Mouse (Mus musculus) hindbrain, embryonic 13.5 days (tissue): Measurements from ENCODE around the gene Traf7. TPM values are rescaled to one million over a fixed set of nuclear protein-coding genes. Genes with fewer than 3 reads are reported as not detected.

Source experiments
- ATAC-seq: fragments of 200-750 bp; cut with Nextera tagmentation; 2 replicates; pipeline ENCODE4 v1.8.0; 2017; ENCODE audit warnings: moderate TSS enrichment; ENCODE audit not compliant: low FRiP score
- H3K27ac ChIP-seq: fragments of 300-500 bp; sonication (generic); 2 replicates; pipeline ENCODE4 v1.5.1; 2015; ENCODE audit warnings: inconsistent platforms, mild to moderate bottlenecking, moderate library complexity
- H3K27me3 ChIP-seq: fragments of 300-500 bp; sonication (generic); 2 replicates; pipeline ENCODE4 v1.6.1; 2015; ENCODE audit warnings: mild to moderate bottlenecking, inconsistent platforms
- H3K36me3 ChIP-seq: fragments of 300-500 bp; sonication (generic); 2 replicates; pipeline ENCODE4 v1.6.1; 2015; ENCODE audit warnings: mild to moderate bottlenecking, inconsistent platforms
- H3K4me1 ChIP-seq: fragments of 300-500 bp; sonication (generic); replicated peaks from 2 replicates; pipeline ENCODE4 v1.6.1; 2015; ENCODE audit warnings: inconsistent platforms
- H3K4me2 ChIP-seq: fragments of 300-500 bp; sonication (generic); 2 replicates; pipeline ENCODE4 v1.6.1; 2015; ENCODE audit warnings: inconsistent platforms, mild to moderate bottlenecking, moderate library complexity
- H3K4me3 ChIP-seq: fragments of 300-500 bp; sonication (generic); 2 replicates; pipeline ENCODE4 v1.5.1; 2015; ENCODE audit warnings: mild to moderate bottlenecking, inconsistent platforms
- H3K9ac ChIP-seq: fragments of 300-500 bp; sonication (generic); 2 replicates; pipeline ENCODE4 v1.6.1; 2015; ENCODE audit warnings: mild to moderate bottlenecking, inconsistent platforms
- H3K9me3 ChIP-seq: fragments of 300-500 bp; sonication (generic); 2 replicates; pipeline ENCODE4 v1.6.1; 2016; ENCODE audit warnings: inconsistent platforms
- WGBS: fragments of 180-500 bp; shearing (Covaris S2); methylation state at CpG from one replicate; pipeline ENCODE4 v1.1.7; 2015; 5-methylcytosine and 5-hydroxymethylcytosine counted together
- polyA plus RNA-seq: library from polyadenylated mRNA; unstranded; fragments of >200 nt; fragmentation: Nextera tagmentation; extraction: Ambion mirVana; gene quantifications from 2 replicates; pipeline ENCODE4 v1.2.1, GENCODE M21; 2015

The Traf7 gene
- polyA plus RNA-seq, 1 experiment from 2014 or later, result 89.9 TPM

DNA sequence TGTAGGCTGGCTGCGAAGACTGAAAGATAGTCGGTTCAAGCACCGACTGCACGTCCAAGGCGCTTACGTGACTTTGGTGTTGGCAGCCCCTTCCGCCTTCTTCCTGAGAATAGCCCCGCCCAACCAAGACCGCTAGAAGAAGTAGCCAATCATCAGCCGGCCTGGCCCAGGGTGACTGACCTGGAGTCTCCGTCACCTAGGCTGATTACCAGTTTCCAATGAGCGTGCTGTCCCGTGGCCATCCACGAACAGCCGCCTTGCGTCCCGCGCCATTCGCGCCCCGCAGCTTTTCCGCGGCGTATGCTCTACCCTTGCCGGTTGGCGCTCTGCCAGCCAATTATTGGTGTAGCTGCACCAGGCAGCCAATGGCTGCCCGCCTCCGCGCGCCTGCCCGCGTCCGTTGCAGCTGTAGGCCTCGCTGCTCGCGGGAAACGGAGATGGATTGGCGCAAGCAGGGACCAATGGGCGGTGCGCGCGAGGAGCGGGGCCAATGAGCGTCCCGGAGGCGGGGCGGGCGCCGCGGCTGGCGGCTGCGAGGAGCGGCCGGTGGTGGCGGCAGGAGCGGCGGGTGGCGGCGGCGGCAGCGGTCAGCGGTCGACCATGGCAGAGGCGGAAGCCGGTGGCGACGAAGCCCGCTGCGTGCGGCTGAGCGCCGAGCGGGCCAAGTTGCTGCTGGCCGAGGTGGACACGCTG is 57.7 kb downstream of the Traf7 start, which contains the start of the genes E4f1 and Pgp:
Gene E4f1 (minus strand): TSS at position 404 of the 693 bp plus-strand sequence.
Gene Pgp (plus strand): TSS at position 483 of the 693 bp plus-strand sequence.
- no peaks in the 10 kb centered on the region for H3K27me3 ChIP-seq
- H3K4me1 ChIP-seq, result peaks cover 40% of the 10 kb centered on the region
- under 1% methylated on average over 66 of the region's 75 CpGs for WGBS

DNA sequence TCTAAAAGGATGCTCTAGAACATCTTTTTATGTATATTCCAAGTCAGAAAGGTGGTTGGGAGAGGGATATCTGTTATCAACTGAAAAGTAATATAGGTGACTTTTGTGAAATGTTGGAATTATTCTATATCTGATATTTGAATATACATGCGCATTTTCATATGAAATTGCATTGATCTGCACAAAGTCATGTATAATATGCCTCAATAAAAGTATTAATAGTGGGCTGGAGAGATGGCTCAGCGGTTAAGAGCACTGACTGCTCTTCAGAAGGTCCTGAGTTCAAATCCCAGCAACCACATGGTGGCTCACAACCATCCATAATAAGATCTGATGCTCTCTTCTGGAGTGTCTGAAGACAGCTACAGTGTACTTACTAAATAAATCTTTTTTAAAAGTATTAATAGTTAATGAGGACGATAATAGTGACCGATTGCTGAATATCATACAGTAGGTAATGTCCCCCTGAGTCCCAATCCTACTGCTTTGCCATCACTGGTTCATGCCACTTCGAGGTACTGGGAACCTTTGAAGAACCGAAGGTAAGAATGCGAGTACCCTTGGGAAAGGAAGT is 58.3 kb downstream of the Traf7 start:
- peak overlapping the region; percentile 100 for H3K4me2 ChIP-seq
- peaks cover 37% of the 10 kb centered on the region for H3K4me1 ChIP-seq
- no peaks in the 10 kb centered on the region for H3K9me3 ChIP-seq
- H3K27ac ChIP-seq, result peak overlapping the region; percentile 92
- peaks cover 10% of the 10 kb centered on the region for H3K36me3 ChIP-seq
- H3K4me3 ChIP-seq, result peak overlapping the region; percentile 79
- no peak for ATAC-seq
- 18% methylated on average over 7 of the region's 7 CpGs for WGBS
- peak overlapping the region; percentile 96 for H3K9ac ChIP-seq
- H3K27me3 ChIP-seq, result no peaks in the 10 kb centered on the region

More for the DNA sequence above, 57.7 kb downstream of the Traf7 start, which contains the start of the genes E4f1 and Pgp:
- peak within 1 kb of the TSS; percentile 100 for H3K4me2 ChIP-seq
- peaks cover 16% of the 10 kb centered on the region for H3K36me3 ChIP-seq
- no peaks in the 10 kb centered on the region for H3K9me3 ChIP-seq
- peak; percentile 96 for ATAC-seq
- peak within 1 kb of the TSS; percentile 79 for H3K4me3 ChIP-seq
- H3K9ac ChIP-seq, result peak within 1 kb of the TSS; percentile 96
- H3K27ac ChIP-seq, result peak within 1 kb of the TSS; percentile 92

DNA sequence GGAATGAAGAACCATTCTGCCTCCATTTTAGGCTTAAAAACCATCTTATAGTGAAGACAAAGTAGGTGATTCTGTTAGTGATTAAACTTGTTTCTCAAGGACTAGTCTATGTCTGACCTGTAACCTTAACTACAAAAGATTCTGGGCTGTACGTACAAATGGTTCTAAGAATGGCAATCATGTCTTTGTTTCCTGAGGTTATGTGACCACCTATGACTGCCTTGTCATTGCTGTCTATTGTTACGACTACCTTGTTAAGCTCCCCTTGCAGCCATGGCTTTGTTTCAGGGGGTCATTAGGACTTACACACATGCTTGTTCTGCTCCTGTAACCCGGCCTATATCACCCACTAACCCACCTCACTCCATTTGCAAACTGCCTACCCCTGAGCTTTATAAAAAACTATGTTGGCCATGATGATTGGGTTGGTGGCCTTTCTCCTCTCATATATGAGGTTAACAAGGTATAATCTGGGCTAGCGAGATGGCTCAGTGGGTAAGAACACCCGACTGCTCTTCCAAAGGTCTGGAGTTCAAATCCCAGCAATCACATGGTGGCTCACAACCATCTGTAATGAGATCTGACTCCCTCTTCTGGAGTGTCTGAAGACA is 59.0 kb downstream of the Traf7 start:
- no peak overlapping the region for H3K4me2 ChIP-seq
- peaks cover 3% of the 10 kb centered on the region for H3K36me3 ChIP-seq
- H3K9me3 ChIP-seq, result no peaks in the 10 kb centered on the region
- no peak overlapping the region for H3K4me3 ChIP-seq
- H3K4me1 ChIP-seq, result peaks cover 30% of the 10 kb centered on the region
- 93% methylated on average over 5 of the region's 5 CpGs for WGBS
- no peak overlapping the region for H3K9ac ChIP-seq
- no peak for ATAC-seq
- H3K27me3 ChIP-seq, result no peaks in the 10 kb centered on the region
- no peak overlapping the region for H3K27ac ChIP-seq

DNA sequence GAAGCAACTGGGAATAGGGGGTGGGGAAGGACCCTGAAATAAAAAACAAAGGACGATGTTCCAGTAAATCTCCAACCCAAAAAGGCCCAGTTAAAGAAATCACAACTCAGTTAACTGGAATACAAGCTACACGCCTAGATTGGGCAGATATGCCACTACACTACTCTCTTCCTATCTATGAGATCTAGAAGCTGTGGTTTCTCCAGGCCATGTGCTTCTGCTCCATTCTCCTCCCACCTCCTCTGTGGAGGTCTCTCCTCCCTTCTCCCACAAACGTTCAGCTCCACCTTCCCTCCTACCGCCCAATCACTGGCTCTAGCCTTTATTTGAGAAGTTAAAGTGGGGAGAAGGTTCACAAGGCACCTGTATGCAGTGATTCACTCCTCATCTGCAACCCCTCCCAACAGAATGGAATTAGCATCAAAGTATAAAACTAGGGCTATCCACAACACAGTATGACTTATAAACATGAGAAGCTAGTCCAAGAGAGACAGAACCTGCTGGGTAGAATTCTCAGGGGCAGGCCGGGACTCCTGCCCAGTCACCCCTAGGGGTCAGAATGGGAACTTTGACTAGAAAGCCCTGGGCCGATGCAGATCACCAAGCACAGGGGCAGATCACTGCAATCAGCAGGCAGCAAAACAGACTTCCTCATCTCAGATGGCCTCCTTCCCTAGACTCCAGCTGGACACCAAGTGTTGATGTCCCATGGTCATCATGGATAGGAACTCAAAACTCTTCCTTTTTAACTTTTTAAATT is 64.2 kb downstream of the Traf7 start:
- no peaks in the 10 kb centered on the region for H3K9me3 ChIP-seq
- ATAC-seq, result no peak
- no peaks in the 10 kb centered on the region for H3K27me3 ChIP-seq
- H3K4me2 ChIP-seq, result no peak overlapping the region
- 65% methylated on average over 6 of the region's 6 CpGs for WGBS
- H3K9ac ChIP-seq, result no peak overlapping the region
- H3K4me1 ChIP-seq, result no peaks in the 10 kb centered on the region
- H3K4me3 ChIP-seq, result no peak overlapping the region
- no peaks in the 10 kb centered on the region for H3K36me3 ChIP-seq
- no peak overlapping the region for H3K27ac ChIP-seq

DNA sequence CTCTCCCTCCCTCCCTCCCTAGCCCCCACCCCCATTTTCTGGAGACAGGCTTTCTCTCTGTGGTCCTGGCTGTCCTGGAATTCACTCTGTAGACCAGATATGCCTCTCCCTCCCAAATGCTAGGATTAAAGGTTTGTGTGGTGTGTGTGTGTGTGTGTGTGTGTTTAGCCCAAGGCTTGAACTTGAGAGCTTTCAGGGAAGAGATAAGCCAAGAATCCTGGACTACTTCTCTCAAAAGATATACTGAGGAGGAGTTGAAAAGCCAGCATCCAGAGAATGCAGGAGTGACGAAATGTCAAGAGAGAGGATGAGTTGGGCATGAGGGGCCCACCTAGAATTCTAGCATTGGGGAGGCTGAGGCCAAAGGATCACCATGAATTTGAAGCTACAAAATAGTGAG is 64.8 kb downstream of the Traf7 start:
- Histone ChIP-seq H3K4me2 (no peak overlapping the region), H3K9me3 (no peaks in the 10 kb centered on the region), H3K4me1 (no peaks in the 10 kb centered on the region), H3K9ac (no peak overlapping the region), H3K27me3 (no peaks in the 10 kb centered on the region), H3K36me3 (no peaks in the 10 kb centered on the region), H3K4me3 (no peak overlapping the region), H3K27ac (no peak overlapping the region)
- ATAC-seq, result no peak
- WGBS, result 84% methylated on average over 1 of the region's 1 CpGs

DNA sequence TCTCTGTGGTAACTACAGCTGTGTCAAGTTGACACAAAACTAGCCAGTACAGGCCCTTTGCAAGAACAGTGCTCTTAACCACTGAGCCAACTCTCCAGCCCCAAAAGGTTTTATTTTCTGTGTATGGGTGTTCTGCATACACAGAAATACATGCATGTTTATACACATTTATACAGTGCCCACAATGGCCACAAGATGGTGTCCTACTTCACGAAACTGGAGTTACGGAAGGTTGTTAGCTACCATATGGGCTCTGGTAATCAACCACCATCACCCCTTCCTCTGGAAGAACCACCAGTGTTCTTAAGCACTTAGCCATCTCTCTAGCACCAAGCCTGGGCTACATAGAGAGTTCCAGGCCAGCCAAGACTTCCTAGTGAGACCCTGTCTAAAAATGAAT is 66.2 kb downstream of the Traf7 start:
- no peaks in the 10 kb centered on the region for H3K36me3 ChIP-seq
- 65% methylated on average over 2 of the region's 2 CpGs for whole genome bisulfite sequencing
- H3K9me3 ChIP-seq, result no peaks in the 10 kb centered on the region
- H3K27ac ChIP-seq, result no peak overlapping the region
- ATAC-seq, result no peak
- no peaks in the 10 kb centered on the region for H3K27me3 ChIP-seq
- no peak overlapping the region for H3K4me2 ChIP-seq
- no peaks in the 10 kb centered on the region for H3K4me1 ChIP-seq
- H3K9ac ChIP-seq, result no peak overlapping the region
- H3K4me3 ChIP-seq, result no peak overlapping the region

Other genes with a start within 250 kb of the Traf7 start
- 0.43 and 0.61 TPM in 2 replicates for gene Abca17, start 176.9 kb downstream of the Traf7 start, polyA plus RNA-seq
- 23.4 and 25.5 TPM in 2 replicates for gene Abca3, start 176.0 kb downstream of the Traf7 start, polyA plus RNA-seq
- gene Rnps1, start 113.4 kb downstream of the Traf7 start, polyA plus RNA-seq, result 328 and 342 TPM in 2 replicates
- 47.4 and 55.6 TPM in 2 replicates for gene Eci1, start 101.3 kb downstream of the Traf7 start, polyA plus RNA-seq
- 5.1 and 6.0 TPM in 2 replicates for gene Dnase1l2, start 84.8 kb downstream of the Traf7 start, polyA plus RNA-seq
- gene E4f1, start 57.6 kb downstream of the Traf7 start, polyA plus RNA-seq, result 41.9 and 43.5 TPM in 2 replicates
- gene Pgp, start 57.5 kb downstream of the Traf7 start, polyA plus RNA-seq, result 55.4 and 56.9 TPM in 2 replicates
- 0.27 and 1.2 TPM in 2 replicates for gene Bricd5, start 54.1 kb downstream of the Traf7 start, polyA plus RNA-seq
- 35.5 and 36.1 TPM in 2 replicates for gene Mlst8, start 48.9 kb downstream of the Traf7 start, polyA plus RNA-seq
- gene Caskin1, start 39.3 kb downstream of the Traf7 start, polyA plus RNA-seq, result 32.8 and 34.3 TPM in 2 replicates
- 2.8 and 3.1 TPM in 2 replicates for gene Rab26, start 6.3 kb upstream of the Traf7 start, polyA plus RNA-seq
- 20.1 and 21.6 TPM in 2 replicates for gene Pkd1, start 21.9 kb upstream of the Traf7 start, polyA plus RNA-seq
- 67.9 and 76.0 TPM in 2 replicates for gene Tsc2, start 104.7 kb upstream of the Traf7 start, polyA plus RNA-seq
- gene Nthl1, start 104.7 kb upstream of the Traf7 start, polyA plus RNA-seq, result 8.2 and 8.8 TPM in 2 replicates
- gene Slc9a3r2, start 122.4 kb upstream of the Traf7 start, polyA plus RNA-seq, result 32.7 and 34.3 TPM in 2 replicates
- gene Npw, start 130.5 kb upstream of the Traf7 start, polyA plus RNA-seq, result not detected in 2 replicates
- 17.7 and 17.8 TPM in 2 replicates for gene Zfp598, start 141.7 kb upstream of the Traf7 start, polyA plus RNA-seq
- 114 and 115 TPM in 2 replicates for gene Syngr3, start 162.0 kb upstream of the Traf7 start, polyA plus RNA-seq
- gene Gfer, start 168.2 kb upstream of the Traf7 start, polyA plus RNA-seq, result 38.7 and 38.9 TPM in 2 replicates
- 2.9 and 3.4 TPM in 2 replicates for gene Noxo1, start 168.3 kb upstream of the Traf7 start, polyA plus RNA-seq
- 69.0 and 70.6 TPM in 2 replicates for gene Tbl3, start 179.7 kb upstream of the Traf7 start, polyA plus RNA-seq
- gene Rnf151, start 190.1 kb upstream of the Traf7 start, polyA plus RNA-seq, result 0.27 TPM in 1 of 2 replicates, not detected in the other
- 782 and 783 TPM in 2 replicates for gene Rps2, start 190.2 kb upstream of the Traf7 start, polyA plus RNA-seq
- 259 and 262 TPM in 2 replicates for gene Ndufb10, start 196.5 kb upstream of the Traf7 start, polyA plus RNA-seq
- gene Rpl3l, start 199.9 kb upstream of the Traf7 start, polyA plus RNA-seq, result not detected in 2 replicates
- 20.2 and 24.0 TPM in 2 replicates for gene Msrb1, start 208.7 kb upstream of the Traf7 start, polyA plus RNA-seq
- gene Hs3st6, start 225.1 kb upstream of the Traf7 start, polyA plus RNA-seq, result 0.28 and 0.45 TPM in 2 replicates